Mouse (Mus musculus): ENCODE results near the gene Nktr.

DNA sequence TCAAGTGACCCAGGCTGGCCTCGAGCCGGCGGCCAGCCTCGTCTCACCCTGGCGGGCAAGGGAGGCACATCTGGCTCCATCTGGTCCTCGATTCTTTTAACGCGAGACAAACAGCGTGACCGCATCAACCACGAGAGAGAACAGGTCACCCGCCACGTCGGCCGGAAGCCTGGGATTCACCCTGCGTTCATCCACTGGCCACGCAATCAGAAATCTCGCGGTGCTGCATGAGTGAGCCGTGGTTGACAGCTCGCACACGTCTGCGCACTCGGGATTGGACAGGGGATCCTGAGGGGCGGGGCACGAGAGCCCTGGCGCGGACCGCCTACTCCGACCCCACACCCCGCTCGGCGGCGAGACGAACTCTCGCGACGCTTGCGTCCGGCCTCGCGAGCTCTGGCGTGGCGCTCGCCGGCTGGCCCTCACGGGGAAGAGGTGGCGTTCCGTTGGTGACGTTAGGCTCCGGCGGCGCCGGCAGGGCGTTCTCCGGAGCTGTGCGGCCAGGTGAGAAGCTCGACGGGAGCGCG, at the start of gene Nktr:
- no peak for TF ChIP-seq CTCF (IDR thresholded peaks at IDR 0.05; ENCODE audit: control insufficient read depth, insufficient read depth, insufficient read length)
- TF ChIP-seq MYOD1 (IDR thresholded peaks at IDR 0.05; ENCODE audit: control insufficient read depth, insufficient read length, low read depth), result no peak
